Mouse (Mus musculus): ENCODE measurements around the gene Rpl6. TPM values are rescaled to one million over a fixed set of nuclear protein-coding genes. Genes with fewer than 3 reads are reported as not detected.
A peak's percentile ranks its signal among the peaks of the same experiment; 100 is the strongest.
"Not testable (repeated sequence)": the region's sequence is repeated elsewhere in the genome, so short reads cannot be mapped to it uniquely, and the experiment has no call there.

Rpl6 gene
- polyA plus RNA-seq, 1 experiment from 2014 or later = 398 TPM

GRCm38 (mm10) chr5:121201739-121202138 lies 2.5 kb upstream of the Rpl6 start:
- ATAC-seq (replicated peaks) = no peak
- Histone ChIP-seq H3K4me1 (peaks cover 19% of the 10 kb centered on the region), H3K27me3 (no peaks in the 10 kb centered on the region), H3K27ac (replicated peaks) (no peak overlapping the region), H3K4me3 (no peak overlapping the region), H3K36me3 (peaks cover 13% of the 10 kb centered on the region), H3K9me3 (no peaks in the 10 kb centered on the region), H3K4me2 (replicated peaks) (no peak overlapping the region), H3K9ac (replicated peaks) (no peak overlapping the region)
- WGBS = 59% methylated on average over 3 of the region's 3 CpGs

- H3K4me1 ChIP-seq = peaks cover 26% of the 10 kb centered on the region
- H3K9ac ChIP-seq (replicated peaks) = no peak overlapping the region
- ATAC-seq (replicated peaks) = no peak
- H3K36me3 ChIP-seq = peaks cover 20% of the 10 kb centered on the region
- WGBS = 76% methylated on average over 1 of the region's 1 CpGs
- no peak overlapping the region for H3K27ac ChIP-seq (replicated peaks)
- no peaks in the 10 kb centered on the region for H3K27me3 ChIP-seq
- H3K4me2 ChIP-seq (replicated peaks) = no peak overlapping the region
- H3K4me3 ChIP-seq = no peak overlapping the region
- no peaks in the 10 kb centered on the region for H3K9me3 ChIP-seq
These were observed 1.8 kb upstream of the Rpl6 start for GRCm38 (mm10) chr5:121202467-121202866.

GRCm38 (mm10) chr5:121205537-121206130 lies 1.4 kb downstream of the Rpl6 start:
- not testable (repeated sequence) for H3K27ac ChIP-seq (replicated peaks); H3K9me3 ChIP-seq; ATAC-seq (replicated peaks); H3K27me3 ChIP-seq
- Histone ChIP-seq H3K9ac (replicated peaks) (peak overlapping the region; percentile 100), H3K4me1 (peaks cover 28% of the 10 kb centered on the region), H3K4me2 (replicated peaks) (peak overlapping the region; percentile 79), H3K4me3 (peak overlapping the region; percentile 97; the same call in 1 of the 2 replicates), H3K36me3 (peaks cover 51% of the 10 kb centered on the region)
- WGBS = 80% methylated on average over 8 of the region's 10 CpGs

DNA sequence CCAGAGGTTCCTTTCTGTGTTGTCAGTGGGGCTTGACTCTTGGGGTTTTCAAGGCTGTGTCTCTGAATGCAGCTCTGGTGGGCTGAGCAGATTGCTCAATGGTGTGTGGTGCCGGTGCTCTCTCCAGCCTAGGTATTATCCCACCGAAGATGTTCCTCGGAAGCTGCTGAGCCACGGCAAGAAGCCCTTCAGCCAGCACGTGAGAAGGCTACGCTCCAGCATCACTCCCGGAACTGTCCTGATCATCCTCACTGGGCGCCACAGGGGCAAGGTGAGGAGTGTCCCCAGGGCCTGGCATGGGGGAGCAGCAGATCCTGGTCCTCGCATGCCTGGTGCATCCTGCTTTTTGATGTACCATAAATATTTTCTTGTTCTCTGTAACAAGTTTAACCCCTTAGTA lies 2.3 kb downstream of the Rpl6 start:
- Histone ChIP-seq H3K27me3 (no peaks in the 10 kb centered on the region), H3K4me1 (peaks cover 28% of the 10 kb centered on the region), H3K4me2 (replicated peaks) (peak overlapping the region; percentile 79; the same call in 1 of the 2 replicates), H3K36me3 (peaks cover 60% of the 10 kb centered on the region), H3K9ac (replicated peaks) (no peak overlapping the region), H3K9me3 (no peaks in the 10 kb centered on the region), H3K27ac (replicated peaks) (no peak overlapping the region), H3K4me3 (no peak overlapping the region)
- 84% methylated on average over 9 of the region's 9 CpGs for WGBS
- ATAC-seq (replicated peaks) = no peak

DNA sequence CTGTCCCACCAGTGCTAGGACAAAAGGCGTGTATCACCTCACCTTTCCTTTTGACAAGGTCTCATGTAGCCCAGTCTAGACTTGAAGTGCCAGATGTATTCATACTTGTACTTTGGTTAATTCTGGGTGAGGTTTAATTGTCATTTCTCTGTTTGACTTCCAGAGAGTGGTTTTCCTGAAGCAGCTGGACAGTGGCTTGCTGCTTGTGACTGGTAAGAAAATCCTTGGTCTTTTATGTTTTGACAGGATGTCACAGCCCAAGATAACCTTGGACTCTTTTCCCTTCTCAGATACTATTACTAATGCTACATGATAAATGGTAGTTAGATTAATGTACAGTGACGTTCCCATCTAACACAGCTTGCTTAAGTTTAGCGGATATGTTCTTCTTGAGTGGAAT lies 2.7 kb downstream of the Rpl6 start:
- no peak for ATAC-seq (replicated peaks)
- Histone ChIP-seq H3K36me3 (peaks cover 64% of the 10 kb centered on the region), H3K27ac (replicated peaks) (no peak overlapping the region), H3K4me1 (peaks cover 28% of the 10 kb centered on the region), H3K27me3 (no peaks in the 10 kb centered on the region), H3K4me2 (replicated peaks) (no peak overlapping the region), H3K4me3 (no peak overlapping the region), H3K9me3 (no peaks in the 10 kb centered on the region), H3K9ac (replicated peaks) (no peak overlapping the region)
- WGBS = 84% methylated on average over 3 of the region's 3 CpGs

GRCm38 (mm10) chr5:121209755-121210600 lies 5.7 kb downstream of the Rpl6 start:
- H3K9ac ChIP-seq (replicated peaks) = no peak overlapping the region
- H3K27ac ChIP-seq (replicated peaks) = no peak overlapping the region
- no peaks in the 10 kb centered on the region for H3K27me3 ChIP-seq
- WGBS = 89% methylated on average over 9 of the region's 9 CpGs
- no peaks in the 10 kb centered on the region for H3K9me3 ChIP-seq
- no peak overlapping the region for H3K4me2 ChIP-seq (replicated peaks)
- no peak for ATAC-seq (replicated peaks)
- H3K36me3 ChIP-seq = peaks cover 78% of the 10 kb centered on the region
- no peak overlapping the region for H3K4me3 ChIP-seq
- peaks cover 26% of the 10 kb centered on the region for H3K4me1 ChIP-seq

DNA sequence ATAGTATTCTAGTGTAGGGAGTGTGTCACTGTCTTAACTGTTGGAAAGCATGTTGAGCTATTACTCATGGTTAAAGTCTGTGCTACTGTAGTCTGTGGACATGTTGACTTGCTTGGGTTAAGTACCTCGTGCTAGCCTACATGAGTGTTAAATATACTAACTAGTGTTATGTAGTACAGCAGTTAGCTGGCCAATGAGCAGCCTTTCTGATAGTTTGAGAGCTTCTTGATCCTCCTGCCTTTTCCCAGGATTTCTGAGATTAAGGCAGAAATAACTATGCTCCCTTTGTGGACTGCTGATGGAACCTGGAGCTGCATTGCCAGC lies 6.3 kb downstream of the Rpl6 start:
- Histone ChIP-seq H3K4me1 (peaks cover 20% of the 10 kb centered on the region), H3K4me2 (replicated peaks) (no peak overlapping the region), H3K36me3 (peaks cover 76% of the 10 kb centered on the region), H3K9ac (replicated peaks) (no peak overlapping the region), H3K27ac (replicated peaks) (no peak overlapping the region), H3K9me3 (no peaks in the 10 kb centered on the region), H3K27me3 (no peaks in the 10 kb centered on the region), H3K4me3 (no peak overlapping the region)
- WGBS = 93% methylated on average over 1 of the region's 1 CpGs
- no peak for ATAC-seq (replicated peaks)

GRCm38 (mm10) chr5:121212108-121212507 lies 7.8 kb downstream of the Rpl6 start:
- peaks cover 5% of the 10 kb centered on the region for H3K4me1 ChIP-seq
- 94% methylated on average over 6 of the region's 6 CpGs for WGBS
- H3K27me3 ChIP-seq = no peaks in the 10 kb centered on the region
- no peak overlapping the region for H3K4me3 ChIP-seq
- H3K36me3 ChIP-seq = peaks cover 61% of the 10 kb centered on the region
- H3K9me3 ChIP-seq = no peaks in the 10 kb centered on the region
- ATAC-seq (replicated peaks) = no peak
- H3K27ac ChIP-seq (replicated peaks) = no peak overlapping the region
- no peak overlapping the region for H3K9ac ChIP-seq (replicated peaks)
- no peak overlapping the region for H3K4me2 ChIP-seq (replicated peaks)

- Histone ChIP-seq H3K4me3 (no peak overlapping the region), H3K9me3 (no peaks in the 10 kb centered on the region), H3K27me3 (no peaks in the 10 kb centered on the region), H3K4me2 (replicated peaks) (no peak overlapping the region), H3K4me1 (0 out of 2 replicates have a peak, but pooled peaks cover 2% of the 10 kb centered on the region), H3K27ac (replicated peaks) (no peak overlapping the region), H3K9ac (replicated peaks) (no peak overlapping the region), H3K36me3 (peaks cover 35% of the 10 kb centered on the region)
- WGBS = 64% methylated on average over 7 of the region's 7 CpGs
- no peak for ATAC-seq (replicated peaks)
These were observed 10.4 kb downstream of the Rpl6 start for GRCm38 (mm10) chr5:121214707-121215106.

GRCm38 (mm10) chr5:121215380-121216125 lies 11.3 kb downstream of the Rpl6 start:
- H3K36me3 ChIP-seq = peaks cover 28% of the 10 kb centered on the region
- ATAC-seq (replicated peaks) = no peak
- H3K27ac ChIP-seq (replicated peaks) = no peak overlapping the region
- WGBS = 50% methylated on average over 13 of the region's 13 CpGs
- peaks cover 5% of the 10 kb centered on the region; the same call in 1 of the 2 replicates for H3K4me1 ChIP-seq
- no peak overlapping the region for H3K9ac ChIP-seq (replicated peaks)
- no peaks in the 10 kb centered on the region for H3K9me3 ChIP-seq
- no peak overlapping the region for H3K4me2 ChIP-seq (replicated peaks)
- no peak overlapping the region for H3K4me3 ChIP-seq
- H3K27me3 ChIP-seq = no peaks in the 10 kb centered on the region

GRCm38 (mm10) chr5:121216126-121216446 lies 11.8 kb downstream of the Rpl6 start:
- ATAC-seq (replicated peaks) = no peak
- no peak overlapping the region for H3K4me3 ChIP-seq
- H3K9me3 ChIP-seq = no peaks in the 10 kb centered on the region
- H3K27ac ChIP-seq (replicated peaks) = no peak overlapping the region
- peaks cover 23% of the 10 kb centered on the region for H3K36me3 ChIP-seq
- peaks cover 5% of the 10 kb centered on the region; the same call in 1 of the 2 replicates for H3K4me1 ChIP-seq
- H3K27me3 ChIP-seq = no peaks in the 10 kb centered on the region
- H3K4me2 ChIP-seq (replicated peaks) = no peak overlapping the region
- no peak overlapping the region for H3K9ac ChIP-seq (replicated peaks)
- 72% methylated on average over 12 of the region's 12 CpGs for WGBS

DNA sequence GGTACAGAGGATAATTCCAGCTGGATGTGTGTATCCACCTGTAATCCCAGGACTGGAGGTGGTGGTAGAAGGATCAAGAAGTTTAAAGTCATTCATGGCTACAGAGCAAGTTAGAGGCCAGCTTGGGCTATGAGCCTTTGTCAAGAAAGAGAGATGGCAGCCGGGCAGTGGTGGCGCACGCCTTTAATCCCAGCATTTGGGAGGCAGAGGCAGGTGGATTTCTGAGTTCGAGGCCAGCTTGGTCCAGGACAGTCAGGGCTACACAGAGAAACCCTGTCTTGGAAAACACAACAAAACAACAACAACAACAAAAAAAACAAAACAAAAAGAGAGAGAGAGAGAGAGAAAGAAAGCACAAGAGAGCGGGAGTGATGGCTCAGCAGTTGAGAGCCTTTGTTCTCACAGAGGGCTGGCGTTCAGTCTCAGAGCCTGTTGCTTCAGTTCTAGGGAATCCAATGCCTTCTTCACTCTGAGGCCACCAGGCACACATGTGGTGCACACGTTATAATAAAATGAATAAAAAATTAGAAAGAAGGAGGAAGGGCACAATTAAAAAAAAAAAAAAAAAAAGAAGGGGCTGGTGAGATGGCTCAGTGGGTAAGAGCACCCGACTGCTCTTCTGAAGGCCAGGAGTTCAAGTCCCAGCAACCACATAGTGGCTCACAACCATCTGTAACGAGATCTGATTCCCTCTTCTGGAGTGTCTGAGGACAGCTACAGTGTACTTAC lies 12.5 kb downstream of the Rpl6 start:
- H3K4me1 ChIP-seq = peaks cover 10% of the 10 kb centered on the region
- H3K36me3 ChIP-seq = peaks cover 16% of the 10 kb centered on the region
- not testable (repeated sequence) for H3K9me3 ChIP-seq; ATAC-seq (replicated peaks); H3K4me2 ChIP-seq (replicated peaks); H3K27me3 ChIP-seq; H3K4me3 ChIP-seq; H3K27ac ChIP-seq (replicated peaks); H3K9ac ChIP-seq (replicated peaks)
- WGBS = 82% methylated on average over 9 of the region's 9 CpGs
